Mouse (Mus musculus): ENCODE results near the gene Kcnma1. TPM values are rescaled to one million over a fixed set of nuclear protein-coding genes. Genes with fewer than 3 reads are reported as not detected.

Gene Kcnma1
- total RNA-seq, 2 experiments from 2014 or later, result 194 to 195 TPM

DNA sequence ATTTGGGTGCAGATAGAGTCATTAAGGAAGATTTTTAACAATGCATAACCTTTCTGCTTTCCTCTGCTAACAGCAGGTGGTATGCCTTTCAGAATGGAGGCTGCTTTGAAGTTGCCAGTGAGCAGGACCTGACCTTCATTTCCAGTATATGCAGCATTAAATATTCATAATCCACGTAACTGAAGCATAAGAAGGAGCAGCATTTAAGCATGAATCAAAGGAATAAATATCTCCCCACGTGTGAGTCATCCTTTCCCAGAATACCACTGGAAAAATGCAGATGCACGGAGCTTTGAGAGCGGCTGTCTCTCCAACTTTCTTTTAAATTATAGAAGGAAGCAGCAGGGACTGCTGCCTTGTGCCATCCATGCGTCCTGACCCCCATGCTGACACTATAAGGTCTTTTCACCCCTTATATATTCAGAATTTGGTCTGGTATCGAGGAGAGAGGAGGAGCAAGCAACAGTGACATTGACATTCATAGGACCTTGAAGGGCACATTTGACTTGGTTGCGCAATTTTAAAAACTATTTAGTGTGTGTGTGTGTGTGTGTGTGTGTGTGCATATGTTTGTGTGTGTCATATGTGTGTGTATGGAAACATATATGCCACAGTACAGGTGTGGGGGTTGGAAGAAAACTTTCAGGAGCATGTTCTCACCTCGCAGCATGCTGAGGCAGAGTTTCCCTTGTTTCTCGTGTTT is 368.8 kb downstream of the Kcnma1 start:
- intact Hi-C loops (cut with DNase I), result no loop called here
- no peak overlapping the region for H3K4me3 ChIP-seq
- TF ChIP-seq CTCF (IDR thresholded peaks at IDR 0.05), result no peak
- peak overlapping the region; percentile 77 for H3K27ac ChIP-seq
- peak in 1 of 2 experiments; percentile 29 for DNase-seq (ENCODE audit: extremely low spot score in 1 of 2, low spot score in 2 of 2)

DNA sequence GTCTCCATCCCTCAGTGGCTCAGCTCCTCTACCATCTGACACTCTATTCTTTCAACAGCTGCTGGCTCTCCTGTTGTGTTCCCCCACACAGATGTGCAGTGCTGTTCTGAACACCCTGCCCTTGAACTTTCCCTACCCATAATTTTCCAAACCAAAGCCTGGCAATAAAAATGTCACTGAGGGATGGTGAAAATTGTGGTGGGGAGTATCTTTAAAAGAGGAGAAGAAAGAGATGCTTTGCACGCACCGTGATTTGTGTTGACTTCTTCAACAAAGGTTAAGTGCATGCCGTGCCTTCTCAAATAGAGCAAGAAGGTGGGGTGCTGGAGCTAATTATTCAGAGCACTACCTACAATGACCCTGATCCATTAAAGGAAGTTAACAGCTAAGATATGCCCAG is 371.1 kb downstream of the Kcnma1 start:
- TF ChIP-seq CTCF (IDR thresholded peaks at IDR 0.05), result no peak
- H3K4me3 ChIP-seq, result no peak overlapping the region
- DNase-seq (ENCODE audit: extremely low spot score in 1 of 2, low spot score in 2 of 2), result no peak
- 0 out of 2 replicates have a peak overlapping the region, but pooled peaks have one; percentile 32 for H3K27ac ChIP-seq
- intact Hi-C loops (cut with DNase I), result loop anchor here (5.0 kb wide), 1 partner anchor 56 kb away; no protein-coding TSS in a partner anchor

DNA sequence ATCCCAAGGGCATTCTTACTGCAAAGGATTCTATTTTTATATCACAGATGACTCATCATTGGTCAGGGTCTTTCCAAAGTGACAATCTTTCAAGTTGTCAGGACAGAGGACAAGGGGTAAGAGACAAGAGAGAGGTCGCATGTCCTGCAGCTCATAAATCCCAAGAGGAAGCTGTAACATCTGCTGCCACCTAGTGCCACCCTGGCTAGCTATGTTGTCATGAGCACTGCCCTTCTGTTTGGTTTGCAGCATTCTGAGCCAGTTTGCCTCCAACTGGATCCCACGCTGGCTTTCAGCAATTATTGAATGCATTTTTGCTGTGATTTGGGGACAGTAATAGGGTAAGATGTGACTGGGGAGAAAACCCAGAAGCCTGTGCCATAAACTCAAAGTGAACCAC is 373.6 kb downstream of the Kcnma1 start:
- peak; percentile 51 for TF ChIP-seq CTCF (IDR thresholded peaks at IDR 0.05)
- intact Hi-C loops (cut with DNase I), result loop anchor here (5.0 kb wide), 1 partner anchor 53 kb away; no protein-coding TSS in a partner anchor
- Histone ChIP-seq H3K27ac (no peak overlapping the region), H3K4me3 (no peak overlapping the region)
- no peak for DNase-seq (ENCODE audit: extremely low spot score in 1 of 2, low spot score in 2 of 2)

DNA sequence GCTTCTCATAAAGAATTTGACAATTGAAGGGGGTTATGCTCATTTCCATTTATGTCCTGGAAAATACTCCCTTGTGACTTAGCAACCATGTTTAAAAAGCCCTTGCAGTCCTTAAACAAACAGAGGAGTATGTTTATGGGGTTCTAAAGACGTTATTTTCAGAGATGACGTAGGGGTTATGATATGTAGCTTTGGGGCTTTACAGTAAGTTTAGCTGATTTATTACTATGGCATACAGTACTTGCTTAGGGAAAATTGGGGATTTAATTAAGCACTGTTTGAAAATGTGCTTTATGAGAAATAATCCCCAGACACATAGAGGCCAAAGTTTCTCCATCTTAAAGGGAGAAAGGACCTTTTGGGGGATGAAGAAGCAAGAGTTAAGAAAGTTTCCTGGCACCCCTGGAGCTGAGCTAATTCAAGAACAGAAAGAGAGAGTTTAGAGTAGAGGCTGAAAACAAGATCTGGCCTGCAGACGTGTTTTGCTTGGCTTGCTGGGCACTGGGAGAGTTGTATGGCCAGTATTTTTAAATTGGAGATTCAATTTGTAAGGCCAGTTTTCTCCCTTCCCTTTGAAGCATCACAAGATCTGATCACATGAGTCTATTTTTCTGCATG is 376.1 kb downstream of the Kcnma1 start:
- no peak for DNase-seq (ENCODE audit: extremely low spot score in 1 of 2, low spot score in 2 of 2)
- intact Hi-C loops (cut with DNase I), result no loop called here
- Histone ChIP-seq H3K27ac (no peak overlapping the region), H3K4me3 (no peak overlapping the region)
- no peak for TF ChIP-seq CTCF (IDR thresholded peaks at IDR 0.05)

DNA sequence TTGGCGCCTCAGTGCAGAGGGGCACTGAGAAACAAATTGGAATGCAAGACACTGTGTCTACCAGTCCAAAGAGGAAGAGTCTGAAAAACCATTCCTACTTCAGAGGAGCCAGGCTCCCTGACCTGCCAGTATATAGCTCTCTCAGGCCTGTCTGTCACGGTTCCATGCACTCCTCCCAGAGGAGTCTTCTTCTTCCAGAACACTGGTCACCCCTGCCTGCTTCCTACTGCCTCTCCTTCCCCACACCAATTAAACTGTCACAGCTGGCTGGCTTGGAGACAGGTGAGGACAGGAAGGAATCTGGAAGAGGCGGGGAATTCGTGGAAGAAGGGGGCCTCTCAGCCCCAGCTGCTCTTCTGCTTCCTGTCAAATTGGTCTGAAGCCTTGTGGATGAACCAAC is 378.4 kb downstream of the Kcnma1 start:
- Histone ChIP-seq H3K27ac (no peak overlapping the region), H3K4me3 (no peak overlapping the region)
- intact Hi-C loops (cut with DNase I), result no loop called here
- no peak for TF ChIP-seq CTCF (IDR thresholded peaks at IDR 0.05)
- DNase-seq (ENCODE audit: extremely low spot score in 1 of 2, low spot score in 2 of 2), result no peak

DNA sequence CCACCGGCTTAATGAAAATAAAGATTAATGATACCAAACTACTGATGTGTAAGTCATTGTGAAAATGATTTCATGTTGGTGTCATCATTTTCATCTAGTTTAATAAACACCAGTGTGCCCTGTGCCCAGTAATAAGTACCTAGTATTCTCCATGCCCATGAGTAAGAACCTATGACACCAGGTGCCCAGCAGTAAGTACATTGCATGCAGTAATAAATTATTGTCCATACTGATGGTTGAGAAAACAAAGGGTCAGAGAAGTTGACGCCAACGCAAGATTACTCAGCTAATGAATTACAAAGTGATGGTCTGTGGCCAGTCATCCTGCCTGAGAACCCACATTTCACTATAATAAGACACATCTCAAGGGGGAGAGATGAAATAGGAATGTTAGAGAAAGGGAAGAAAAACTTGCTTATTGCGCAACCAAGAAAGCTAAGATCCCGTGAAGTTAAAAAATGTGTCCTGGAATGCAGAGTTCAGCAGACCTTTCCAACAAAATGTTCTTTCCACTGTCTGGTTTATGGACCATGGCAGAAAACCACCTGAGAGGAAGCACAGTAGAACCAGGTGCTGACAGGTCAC is 381.2 kb downstream of the Kcnma1 start:
- no peak for DNase-seq (ENCODE audit: extremely low spot score in 1 of 2, low spot score in 2 of 2)
- Histone ChIP-seq H3K4me3 (no peak overlapping the region), H3K27ac (no peak overlapping the region)
- TF ChIP-seq CTCF (IDR thresholded peaks at IDR 0.05), result no peak
- intact Hi-C loops (cut with DNase I), result no loop called here

DNA sequence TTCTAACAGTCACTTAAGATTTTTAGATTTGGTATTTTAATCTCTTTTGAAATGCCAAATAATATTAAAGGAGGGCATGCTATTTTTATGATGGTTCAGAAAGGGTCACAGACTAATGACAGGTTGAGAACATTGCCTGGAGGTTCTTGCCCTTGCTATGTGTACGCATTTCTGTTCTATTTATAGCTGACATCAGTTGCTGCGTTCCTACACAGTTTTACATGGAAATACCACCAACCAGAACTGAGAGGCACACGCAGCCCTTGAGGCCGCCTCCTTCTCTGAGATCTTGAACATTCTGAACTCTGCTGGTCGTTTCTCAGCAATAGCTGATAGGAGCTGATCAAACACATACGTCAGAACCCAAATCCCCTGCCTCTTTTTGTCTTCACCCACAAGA is 387.4 kb downstream of the Kcnma1 start:
- Histone ChIP-seq H3K27ac (peak overlapping the region; percentile 78), H3K4me3 (no peak overlapping the region)
- no peak for DNase-seq (ENCODE audit: extremely low spot score in 1 of 2, low spot score in 2 of 2)
- TF ChIP-seq CTCF (IDR thresholded peaks at IDR 0.05), result no peak
- intact Hi-C loops (cut with DNase I), result no loop called here

DNA sequence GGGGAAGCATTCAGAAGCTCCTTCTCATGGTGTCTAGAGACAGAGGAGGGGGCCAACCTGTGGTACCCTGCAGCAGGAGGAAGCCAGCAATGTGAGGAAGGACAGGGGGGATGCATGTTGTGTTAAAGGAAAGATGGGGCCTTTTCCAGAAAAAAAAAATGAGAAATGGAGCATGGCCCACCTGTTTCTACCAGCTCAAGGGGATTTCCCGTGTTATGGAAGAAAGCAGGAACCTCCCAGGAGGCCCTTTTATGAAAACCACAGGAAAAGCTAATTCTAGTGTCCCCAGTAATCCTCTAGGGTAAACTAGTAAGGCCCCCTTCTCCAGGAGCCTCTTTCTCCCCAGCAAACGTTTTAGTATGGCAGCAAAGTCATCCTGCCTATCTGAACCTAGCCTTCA is 388.2 kb downstream of the Kcnma1 start:
- intact Hi-C loops (cut with DNase I), result no loop called here
- Histone ChIP-seq H3K27ac (peak overlapping the region; percentile 78), H3K4me3 (no peak overlapping the region)
- DNase-seq (ENCODE audit: extremely low spot score in 1 of 2, low spot score in 2 of 2), result no peak
- TF ChIP-seq CTCF (IDR thresholded peaks at IDR 0.05), result no peak

DNA sequence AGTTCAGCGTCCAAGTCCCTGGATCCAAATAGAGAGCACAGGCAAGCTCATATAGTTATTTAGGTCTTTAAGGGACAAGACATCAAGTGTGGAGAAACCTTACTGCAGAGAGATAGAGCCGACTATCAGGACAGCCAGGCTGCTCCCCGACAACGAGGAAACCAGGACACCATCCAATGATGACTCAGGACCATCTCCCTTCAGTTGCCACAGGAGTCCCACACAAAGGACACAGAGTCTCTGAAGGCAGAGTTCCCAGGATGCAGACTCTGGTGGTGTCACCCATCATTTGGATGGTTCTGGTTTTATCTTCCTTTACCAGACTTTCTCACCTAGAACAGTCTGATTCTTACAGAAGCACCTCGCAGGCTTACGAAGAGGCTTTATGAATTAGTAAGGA is 388.9 kb downstream of the Kcnma1 start:
- H3K4me3 ChIP-seq, result no peak overlapping the region
- intact Hi-C loops (cut with DNase I), result no loop called here
- no peak for TF ChIP-seq CTCF (IDR thresholded peaks at IDR 0.05)
- no peak for DNase-seq (ENCODE audit: extremely low spot score in 1 of 2, low spot score in 2 of 2)
- peak overlapping the region; percentile 78; the same call in 1 of the 2 replicates for H3K27ac ChIP-seq

DNA sequence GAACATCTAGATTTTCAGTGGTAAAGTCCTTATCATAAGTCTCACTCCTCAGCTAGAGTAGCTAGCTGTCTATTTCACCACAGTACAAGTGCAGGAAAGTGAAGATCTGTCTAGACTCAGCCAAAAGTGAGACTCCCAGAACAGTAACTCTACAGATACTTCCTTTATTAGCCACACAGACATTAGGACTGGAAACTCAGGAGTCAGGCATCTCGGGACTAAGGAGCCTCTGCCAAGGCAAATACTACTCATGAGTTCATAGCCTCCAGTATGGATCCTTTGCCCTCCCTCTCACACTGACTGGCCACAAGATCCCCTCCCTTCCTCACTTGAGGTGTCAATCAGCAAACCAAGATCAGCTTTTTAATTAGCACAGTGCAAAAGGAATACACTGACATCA is 389.8 kb downstream of the Kcnma1 start:
- intact Hi-C loops (cut with DNase I), result no loop called here
- Histone ChIP-seq H3K4me3 (no peak overlapping the region), H3K27ac (peak overlapping the region; percentile 19; the same call in 1 of the 2 replicates)
- DNase-seq (ENCODE audit: extremely low spot score in 1 of 2, low spot score in 2 of 2), result no peak
- no peak for TF ChIP-seq CTCF (IDR thresholded peaks at IDR 0.05)

DNA sequence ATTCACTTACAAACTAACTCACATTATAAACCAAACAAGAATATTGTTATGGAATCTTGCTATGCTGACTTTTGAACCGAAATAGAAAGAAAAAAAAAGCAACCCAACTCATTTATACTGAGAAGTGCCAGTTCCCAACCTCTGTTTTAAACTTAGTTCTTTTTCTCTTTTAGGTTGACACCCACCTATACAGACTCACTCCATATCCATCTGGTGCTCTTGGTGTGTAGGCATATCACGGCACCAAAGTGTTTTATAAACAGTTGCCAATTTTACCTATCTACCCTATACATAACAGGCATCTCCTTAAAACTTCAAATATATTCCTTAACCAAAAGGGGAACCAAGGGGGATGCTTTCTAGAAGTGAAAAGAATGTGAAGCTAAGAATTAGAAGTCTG is 393.6 kb downstream of the Kcnma1 start:
- TF ChIP-seq CTCF (IDR thresholded peaks at IDR 0.05), result no peak
- Histone ChIP-seq H3K4me3 (no peak overlapping the region), H3K27ac (peak overlapping the region; percentile 48)
- intact Hi-C loops (cut with DNase I), result loop anchor here (1.0 to 2.0 kb wide), 2 partner anchors 26 to 166 kb away; no protein-coding TSS in a partner anchor
- no peak for DNase-seq (ENCODE audit: extremely low spot score in 1 of 2, low spot score in 2 of 2)

DNA sequence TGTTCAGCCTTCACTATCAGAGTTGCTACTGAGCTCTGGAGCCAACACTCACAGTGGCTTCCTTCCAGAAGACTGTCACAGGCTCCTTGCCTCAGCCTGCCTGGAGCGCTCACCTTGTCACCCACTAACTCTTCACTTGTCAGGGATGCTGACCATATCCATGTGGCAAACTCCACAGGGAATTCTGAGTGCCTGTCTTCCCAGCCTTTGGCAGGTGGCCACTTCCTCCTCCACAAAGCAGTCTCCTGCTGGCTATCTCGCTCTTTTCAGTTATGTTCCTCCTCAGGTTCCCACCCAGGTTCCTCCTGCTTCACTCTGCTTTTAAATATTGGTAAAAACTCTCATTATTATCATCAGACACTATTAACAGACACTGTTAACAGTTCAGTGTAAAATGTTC is 395.3 kb downstream of the Kcnma1 start:
- H3K27ac ChIP-seq, result no peak overlapping the region; the same call in 1 of the 2 replicates
- DNase-seq (ENCODE audit: extremely low spot score in 1 of 2, low spot score in 2 of 2), result no peak
- no peak overlapping the region for H3K4me3 ChIP-seq
- TF ChIP-seq CTCF (IDR thresholded peaks at IDR 0.05), result no peak
- intact Hi-C loops (cut with DNase I), result no loop called here

Data from left cerebral cortex, adult 2 months (tissue).